Mouse (Mus musculus) cerebellum, adult 2 months (tissue): ENCODE measurements around the gene Myoz2.

ENCODE experiments used
- CTCF ChIP-seq: fragments of 200-500 bp; IDR thresholded peaks from 2 replicates; pipeline ENCODE4 v1.5.1; 2011; ENCODE audit warnings: low read depth, mild to moderate bottlenecking, control low read depth, low read length, moderate library complexity, borderline replicate concordance; ENCODE audit not compliant: insufficient read depth
- POLR2A ChIP-seq: fragments of 200-500 bp; IDR thresholded peaks from 2 replicates; pipeline ENCODE4 v1.6.1; 2011; ENCODE audit warnings: low read length, control low read depth, borderline replicate concordance; ENCODE audit not compliant: insufficient read depth

- TF ChIP-seq CTCF (no peak), POLR2A (no peak)
Measured at GRCm38 (mm10) chr3:123034752-123035151, at the start of gene Myoz2.
